In genomic region chr4:131125975-131126374, GRCm38 (mm10) we compare ENCODE assay signal across 18 mouse cellular contexts.
DNase-seq lines count a peak whose midpoint lies in the region; ATAC-seq and TF ChIP-seq lines count a peak whose summit lies in the region.
"Had no signal": no experiment of that assay in that cellular context is flagged by ENCODE, and none has a peak within 500 bp of the region (broad histone marks: within the 10 kb centered on the region; RNA-seq: fewer than 3 reads in every experiment).

No protein-coding gene starts in this region.

- no peak overlapping the region for H3K4me3 ChIP-seq in forebrain, postnatal 0 days (ENCODE audit: low read depth, low read length)
- H3K4me3 ChIP-seq in forebrain, embryonic 15.5 days = no peak overlapping the region
- H3K4me3 ChIP-seq in ES-Bruce4 (ENCODE audit: low read depth, low read length) (no peak overlapping the region), ES-E14 (ENCODE audit: insufficient read depth in 1 of 2, low read depth in 1 of 2, low read length in 2 of 2, poor library complexity in 1 of 2, severe bottlenecking in 1 of 2) (no peak overlapping the region)
- H3K4me3 ChIP-seq in intestine, embryonic 15.5 days (replicated peaks) = no peak overlapping the region
- H3K4me3 ChIP-seq: embryonic facial prominence, embryonic 13.5 days; heart, embryonic 10.5 days; hindbrain, embryonic 13.5 days had no signal

- H3K36me3 ChIP-seq in forebrain, postnatal 0 days (ENCODE audit: insufficient read depth) = no peaks in the 10 kb centered on the region
- no peaks in the 10 kb centered on the region for H3K36me3 ChIP-seq in forebrain, embryonic 15.5 days
- H3K36me3 ChIP-seq in ES-Bruce4 (ENCODE audit: control insufficient read depth, insufficient read depth, low read length, poor library complexity, severe bottlenecking) = no peaks in the 10 kb centered on the region
- H3K36me3 ChIP-seq in ES-E14 (ENCODE audit: control insufficient read depth, insufficient read depth, low read length, poor library complexity, severe bottlenecking) = no peaks in the 10 kb centered on the region
- no peaks in the 10 kb centered on the region for H3K36me3 ChIP-seq in intestine, embryonic 15.5 days
- H3K36me3 ChIP-seq: embryonic facial prominence, embryonic 13.5 days; heart, embryonic 10.5 days; hindbrain, embryonic 13.5 days had no signal

- H3K9ac ChIP-seq in forebrain, postnatal 0 days = no peak overlapping the region
- H3K9ac ChIP-seq in forebrain, embryonic 15.5 days (replicated peaks) = no peak overlapping the region
- H3K9ac ChIP-seq in ES-Bruce4 (ENCODE audit: low read depth, poor library complexity, severe bottlenecking) (no peak overlapping the region), ES-E14 (ENCODE audit: insufficient read depth, low read depth, low read length, poor library complexity, severe bottlenecking) (no peak overlapping the region)
- H3K9ac ChIP-seq in intestine, embryonic 15.5 days = no peak overlapping the region
- H3K9ac ChIP-seq: embryonic facial prominence, embryonic 13.5 days; hindbrain, embryonic 13.5 days had no signal

- no peaks in the 10 kb centered on the region for H3K9me3 ChIP-seq in forebrain, postnatal 0 days (ENCODE audit: low read length)
- H3K9me3 ChIP-seq in forebrain, embryonic 15.5 days = no peaks in the 10 kb centered on the region
- H3K9me3 ChIP-seq in ES-Bruce4 (replicated peaks; ENCODE audit: control insufficient read depth, insufficient read depth, low read length, poor library complexity, severe bottlenecking) (no peaks in the 10 kb centered on the region), ES-E14 (ENCODE audit: control insufficient read depth, insufficient read depth, low read depth, low read length) (no peaks in the 10 kb centered on the region)
- no peaks in the 10 kb centered on the region for H3K9me3 ChIP-seq in intestine, embryonic 15.5 days
- H3K9me3 ChIP-seq: embryonic facial prominence, embryonic 13.5 days; heart, embryonic 10.5 days; hindbrain, embryonic 13.5 days had no signal

- no peak overlapping the region for H3K27ac ChIP-seq in forebrain, postnatal 0 days (ENCODE audit: low read depth, low read length)
- H3K27ac ChIP-seq in forebrain, embryonic 15.5 days (replicated peaks) = no peak overlapping the region; the same call in 1 of the 2 replicates
- H3K27ac ChIP-seq in ES-Bruce4 (ENCODE audit: insufficient read depth, low read length) = no peak overlapping the region
- no peak overlapping the region for H3K27ac ChIP-seq in ES-E14 (ENCODE audit: insufficient read depth, low read depth, low read length, poor library complexity, severe bottlenecking)
- no peak overlapping the region for H3K27ac ChIP-seq in intestine, embryonic 15.5 days
- H3K27ac ChIP-seq: embryonic facial prominence, embryonic 13.5 days; heart, embryonic 10.5 days; hindbrain, embryonic 13.5 days; hindbrain, postnatal 0 days had no signal

- peak; percentile 94 for TF ChIP-seq EP300 in ES-Bruce4 (IDR thresholded peaks at IDR 0.05; ENCODE audit: insufficient read depth, low read depth, low read length)

- no peak for TF ChIP-seq POLR2A in ES-Bruce4 (IDR thresholded peaks at IDR 0.05; ENCODE audit: insufficient read depth, low read length)

- H3K4me1 ChIP-seq in forebrain, postnatal 0 days (ENCODE audit: insufficient read depth) = no peaks in the 10 kb centered on the region
- H3K4me1 ChIP-seq in forebrain, embryonic 15.5 days = peaks cover 8% of the 10 kb centered on the region
- H3K4me1 ChIP-seq in ES-Bruce4 (ENCODE audit: control insufficient read depth, insufficient read depth, low read length) (peaks cover 4% of the 10 kb centered on the region), ES-E14 (ENCODE audit: control insufficient read depth in 2 of 2, insufficient read depth in 2 of 2, low read length in 2 of 2, poor library complexity in 1 of 2) (peaks cover 6 to 20% of the 10 kb centered on the region in 2 experiments; a peak in 3 of 4 replicates)
- no peaks in the 10 kb centered on the region for H3K4me1 ChIP-seq in intestine, embryonic 15.5 days (replicated peaks)
- H3K4me1 ChIP-seq: embryonic facial prominence, embryonic 13.5 days; heart, embryonic 10.5 days had no signal

- peak; percentile 18 for DNase-seq in forebrain, postnatal 0 days
- DNase-seq in ES-E14 (ENCODE audit: low read depth, low spot score) = peak; percentile 56
- no peak for DNase-seq in spleen, adult 12 weeks (ENCODE audit: low spot score)
- DNase-seq: adrenal gland, postnatal 10 days; cerebellum, adult 11-12 months; cerebellum, adult 9-10 months; cerebellum, postnatal 25 days; gastrocnemius, postnatal 10 days; heart, adult 18-20 months; heart, postnatal 10 days; kidney, adult 18-20 months had no signal

- in situ Hi-C loops in ES-E14 (cut with MboI; ENCODE audit: low sequenced_read_pairs in 2 of 2, unreplicated experiment in 2 of 2) = loop anchor here in 1 of 2 experiments (25.0 kb wide), 1 partner anchor 164 kb away; no protein-coding TSS in a partner anchor

- WGBS in forebrain, postnatal 0 days = 20% methylated on average over 7 of the region's 7 CpGs
- WGBS in forebrain, embryonic 15.5 days = 12% methylated on average over 7 of the region's 7 CpGs
- WGBS in intestine, embryonic 15.5 days = 43% methylated on average over 7 of the region's 7 CpGs

- no peaks in the 10 kb centered on the region for H3K27me3 ChIP-seq in forebrain, postnatal 0 days (ENCODE audit: insufficient read depth, low read length)
- no peaks in the 10 kb centered on the region for H3K27me3 ChIP-seq in forebrain, embryonic 15.5 days
- H3K27me3 ChIP-seq in ES-Bruce4 (ENCODE audit: control insufficient read depth, insufficient read depth, low read length, poor library complexity, severe bottlenecking) = no peaks in the 10 kb centered on the region
- H3K27me3 ChIP-seq in intestine, embryonic 15.5 days (replicated peaks) = no peaks in the 10 kb centered on the region

- no peak for TF ChIP-seq CTCF in forebrain, postnatal 0 days (IDR thresholded peaks at IDR 0.05; ENCODE audit: low read depth)
- TF ChIP-seq CTCF in ES-Bruce4 (IDR thresholded peaks at IDR 0.05; ENCODE audit: low read depth, low read length) = no peak

- peak; percentile 45; the same call in 1 of the 2 replicates for ATAC-seq in forebrain, postnatal 0 days
- ATAC-seq in forebrain, embryonic 15.5 days (replicated peaks) = no peak
- ATAC-seq in intestine, embryonic 15.5 days = no peak
- ATAC-seq: hindbrain, postnatal 0 days had no signal

- H3K4me2 ChIP-seq in forebrain, postnatal 0 days (ENCODE audit: low read depth) = no peak overlapping the region
- H3K4me2 ChIP-seq in forebrain, embryonic 15.5 days (replicated peaks) = no peak overlapping the region
- H3K4me2 ChIP-seq in intestine, embryonic 15.5 days (replicated peaks) = no peak overlapping the region
- H3K4me2 ChIP-seq: embryonic facial prominence, embryonic 13.5 days; hindbrain, embryonic 13.5 days had no signal

TF ChIP-seq in ES-E14, 5 proteins besides CTCF, POLR2A, EP300 and RAD21:
- TF ChIP-seq HCFC1 (IDR thresholded peaks at IDR 0.05; ENCODE audit: borderline replicate concordance, insufficient read depth, low read length) (no peak), ZC3H11A (IDR thresholded peaks at IDR 0.05; ENCODE audit: borderline replicate concordance, low read depth, low read length) (no peak), MAFK (IDR thresholded peaks at IDR 0.05; ENCODE audit: insufficient read depth, low read depth, low read length) (no peak), ZNF384 (IDR thresholded peaks at IDR 0.05; ENCODE audit: low read depth, low read length) (no peak), CHD2 (IDR thresholded peaks at IDR 0.05; ENCODE audit: low read depth, low read length) (no peak)
